Mouse (Mus musculus) midbrain, embryonic 16.5 days (tissue): ENCODE measurements around the gene Dscam. TPM values are rescaled to one million over a fixed set of nuclear protein-coding genes. Genes with fewer than 3 reads are reported as not detected.

Source experiments
- ATAC-seq: fragments of 200-750 bp; cut with Nextera tagmentation; 2 replicates; pipeline ENCODE4 v1.8.0; 2017; ENCODE audit warnings: moderate TSS enrichment
- H3K27ac ChIP-seq: fragments of 300-500 bp; sonication (generic); 2 replicates; pipeline ENCODE4 v1.5.1; 2014; ENCODE audit warnings: mild to moderate bottlenecking, low read length, mixed read lengths
- H3K27me3 ChIP-seq: fragments of 300-500 bp; sonication (generic); 2 replicates; pipeline ENCODE4 v1.6.1; 2014; ENCODE audit warnings: low read depth, low read length, mixed read lengths; ENCODE audit not compliant: control insufficient read depth, insufficient read depth
- H3K36me3 ChIP-seq: fragments of 300-500 bp; sonication (generic); 2 replicates; pipeline ENCODE4 v1.6.1; 2014; ENCODE audit warnings: mild to moderate bottlenecking, low read length, moderate library complexity, mixed read lengths; ENCODE audit not compliant: control insufficient read depth, insufficient read depth
- H3K4me1 ChIP-seq: fragments of 300-500 bp; sonication (generic); 2 replicates; pipeline ENCODE4 v1.6.1; 2014; ENCODE audit warnings: mild to moderate bottlenecking, low read length, mixed read lengths; ENCODE audit not compliant: control insufficient read depth, insufficient read depth
- H3K4me2 ChIP-seq: fragments of 300-500 bp; sonication (generic); 2 replicates; pipeline ENCODE4 v1.6.1; 2014; ENCODE audit warnings: mild to moderate bottlenecking, low read length, mixed read lengths
- H3K4me3 ChIP-seq: fragments of 300-500 bp; sonication (generic); 2 replicates; pipeline ENCODE4 v1.5.1; 2014; ENCODE audit warnings: low read depth, mild to moderate bottlenecking, low read length, moderate library complexity, mixed read lengths
- H3K9ac ChIP-seq: fragments of 300-500 bp; sonication (generic); 2 replicates; pipeline ENCODE4 v1.6.1; 2014; ENCODE audit warnings: low read depth, low read length, mixed read lengths
- H3K9me3 ChIP-seq: fragments of 300-500 bp; sonication (generic); replicated peaks from 2 replicates; pipeline ENCODE4 v1.6.1; 2014; ENCODE audit warnings: mild to moderate bottlenecking, low read length, mixed read lengths; ENCODE audit not compliant: control insufficient read depth, poor library complexity, severe bottlenecking
- WGBS: fragments of 180-500 bp; shearing (Covaris S2); extraction: QIAGEN DNeasy Blood & Tissue Kit; methylation state at CpG from one replicate; pipeline ENCODE4 v1.1.7; 2014; 5-methylcytosine and 5-hydroxymethylcytosine counted together
- polyA plus RNA-seq: library from polyadenylated mRNA; unstranded; fragments of >200 nt; fragmentation: Nextera tagmentation; extraction: Ambion mirVana; gene quantifications from 2 replicates; pipeline ENCODE4 v1.2.1, GENCODE M21; 2015

The Dscam gene
- polyA plus RNA-seq, 1 experiment from 2014 or later: 16.2 TPM

GRCm38 (mm10) chr16:96969643-96970042 is 200.9 kb downstream of the Dscam start:
- Histone ChIP-seq H3K27me3 (no peaks in the 10 kb centered on the region), H3K27ac (peak overlapping the region; percentile 89), H3K4me1 (peaks cover 42% of the 10 kb centered on the region), H3K9ac (no peak overlapping the region), H3K4me3 (no peak overlapping the region), H3K36me3 (no peaks in the 10 kb centered on the region), H3K9me3 (no peaks in the 10 kb centered on the region), H3K4me2 (no peak overlapping the region)
- WGBS: 61% methylated on average over 2 of the region's 2 CpGs
- ATAC-seq: peak; percentile 94

GRCm38 (mm10) chr16:96968885-96969480 is 201.6 kb downstream of the Dscam start:
- H3K9ac ChIP-seq: no peak overlapping the region
- peaks cover 37% of the 10 kb centered on the region for H3K4me1 ChIP-seq
- H3K4me3 ChIP-seq: no peak overlapping the region
- no peaks in the 10 kb centered on the region for H3K27me3 ChIP-seq
- no peaks in the 10 kb centered on the region for H3K36me3 ChIP-seq
- no peak for ATAC-seq
- H3K4me2 ChIP-seq: no peak overlapping the region
- H3K9me3 ChIP-seq: no peaks in the 10 kb centered on the region
- 48% methylated on average over 2 of the region's 2 CpGs for WGBS
- H3K27ac ChIP-seq: peak overlapping the region; percentile 89

- Histone ChIP-seq H3K36me3 (no peaks in the 10 kb centered on the region), H3K4me2 (no peak overlapping the region), H3K9me3 (no peaks in the 10 kb centered on the region), H3K27me3 (no peaks in the 10 kb centered on the region), H3K4me3 (no peak overlapping the region), H3K9ac (no peak overlapping the region), H3K27ac (no peak overlapping the region), H3K4me1 (no peaks in the 10 kb centered on the region; the same call in 1 of the 2 replicates)
- 91% methylated on average over 3 of the region's 3 CpGs for WGBS
- no peak for ATAC-seq
Measured at GRCm38 (mm10) chr16:96959695-96960094, 210.9 kb downstream of the Dscam start.

DNA sequence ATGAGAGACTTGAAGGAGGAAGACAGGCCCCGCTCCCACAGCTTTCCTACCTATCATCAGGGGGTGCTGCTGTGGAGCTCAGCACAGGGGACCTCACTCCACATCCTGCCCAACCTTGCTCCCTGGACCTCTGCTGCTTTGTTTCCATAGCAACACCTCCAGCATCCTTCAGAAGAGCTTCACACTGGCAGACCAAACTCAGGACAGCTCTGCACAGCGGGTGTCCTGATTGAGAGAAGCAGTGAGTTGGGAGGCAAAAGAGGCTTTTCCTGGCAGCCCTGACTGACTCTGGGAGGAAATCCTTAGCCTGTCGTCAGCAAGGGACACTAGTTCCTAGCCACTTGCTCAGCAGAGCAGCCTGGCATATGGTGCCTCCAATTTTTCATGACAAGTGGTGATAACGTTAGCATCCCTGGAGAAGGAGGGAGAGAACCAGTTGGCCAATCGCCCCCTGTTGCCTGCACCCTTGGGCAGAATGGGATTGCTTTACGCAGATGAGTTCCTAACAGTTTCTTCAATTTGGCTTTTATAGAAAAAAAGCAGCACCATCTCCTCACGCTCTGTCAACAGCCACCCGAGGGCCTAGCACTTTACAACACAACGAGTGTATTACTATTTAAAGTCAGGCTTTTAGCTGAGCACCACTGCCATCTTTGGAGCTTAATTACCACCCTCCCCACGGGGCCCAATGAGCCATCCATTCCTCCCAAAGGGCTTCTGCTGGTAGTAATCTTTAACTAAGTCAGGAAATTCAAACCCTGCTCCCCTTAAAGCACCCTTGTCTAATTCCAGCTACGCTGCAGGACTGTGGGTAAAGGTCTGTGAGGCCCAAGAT is 224.9 kb downstream of the Dscam start:
- Histone ChIP-seq H3K9me3 (no peaks in the 10 kb centered on the region), H3K36me3 (no peaks in the 10 kb centered on the region), H3K27me3 (no peaks in the 10 kb centered on the region), H3K27ac (peak overlapping the region; percentile 79), H3K9ac (no peak overlapping the region), H3K4me1 (peaks cover 22% of the 10 kb centered on the region), H3K4me2 (peak overlapping the region; percentile 15), H3K4me3 (no peak overlapping the region)
- ATAC-seq: peak; percentile 78
- 25% methylated on average over 11 of the region's 11 CpGs for WGBS

GRCm38 (mm10) chr16:96943648-96944047 is 226.9 kb downstream of the Dscam start:
- no peaks in the 10 kb centered on the region for H3K27me3 ChIP-seq
- no peaks in the 10 kb centered on the region for H3K9me3 ChIP-seq
- H3K4me1 ChIP-seq: peaks cover 25% of the 10 kb centered on the region
- H3K36me3 ChIP-seq: no peaks in the 10 kb centered on the region
- H3K4me3 ChIP-seq: no peak overlapping the region
- no peak overlapping the region for H3K27ac ChIP-seq
- no peak overlapping the region for H3K9ac ChIP-seq
- no peak for ATAC-seq
- WGBS: 88% methylated on average over 2 of the region's 2 CpGs
- no peak overlapping the region for H3K4me2 ChIP-seq

DNA sequence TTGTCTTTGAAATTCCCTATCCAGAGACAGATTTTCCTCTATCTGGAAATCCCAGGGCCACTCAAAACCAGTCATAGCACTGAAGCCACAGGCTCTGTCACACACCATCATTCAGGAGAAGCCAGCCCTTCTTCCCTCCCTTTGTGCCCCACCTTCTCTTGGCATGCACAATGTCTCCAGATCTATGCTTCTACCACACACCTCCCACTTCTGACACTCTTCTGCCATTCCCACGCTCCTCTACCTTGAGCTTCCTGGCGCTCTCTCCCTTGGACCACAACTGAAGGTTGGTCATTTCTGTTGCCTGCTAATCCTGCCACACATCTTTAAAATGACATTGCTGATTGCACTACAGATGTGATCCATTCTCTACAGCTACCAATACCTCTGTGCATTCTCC is 235.8 kb downstream of the Dscam start:
- H3K9ac ChIP-seq: no peak overlapping the region
- WGBS: 98% methylated on average over 2 of the region's 2 CpGs
- ATAC-seq: no peak
- no peak overlapping the region for H3K4me2 ChIP-seq
- peaks cover 1% of the 10 kb centered on the region; the same call in 1 of the 2 replicates for H3K4me1 ChIP-seq
- no peaks in the 10 kb centered on the region for H3K9me3 ChIP-seq
- H3K27ac ChIP-seq: no peak overlapping the region
- no peaks in the 10 kb centered on the region for H3K36me3 ChIP-seq
- H3K4me3 ChIP-seq: no peak overlapping the region
- no peaks in the 10 kb centered on the region for H3K27me3 ChIP-seq

- Histone ChIP-seq H3K4me3 (no peak overlapping the region), H3K4me2 (no peak overlapping the region), H3K9ac (no peak overlapping the region), H3K4me1 (peaks cover 5% of the 10 kb centered on the region), H3K27ac (no peak overlapping the region), H3K36me3 (no peaks in the 10 kb centered on the region), H3K9me3 (no peaks in the 10 kb centered on the region), H3K27me3 (no peaks in the 10 kb centered on the region)
- ATAC-seq: no peak
- 92% methylated on average over 6 of the region's 6 CpGs for WGBS
Measured at GRCm38 (mm10) chr16:96932211-96932610, 238.3 kb downstream of the Dscam start.

DNA sequence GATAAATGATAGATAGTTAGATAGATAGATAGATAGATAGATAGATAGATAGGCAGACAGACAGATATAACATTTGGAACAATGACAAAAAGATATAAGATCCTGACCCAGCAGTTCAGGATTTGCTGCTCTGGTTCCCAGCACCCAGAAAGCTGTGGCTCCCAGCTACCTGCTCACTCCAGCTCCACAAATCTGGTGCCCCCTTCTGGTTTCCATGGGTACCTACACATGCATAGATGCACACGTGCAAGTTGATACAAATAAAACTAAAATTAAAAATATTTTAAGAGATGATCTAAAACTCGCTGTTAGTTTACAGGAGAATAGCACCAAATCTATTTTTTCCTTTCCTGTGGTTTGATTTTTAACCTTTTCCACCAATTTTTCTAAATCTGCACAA is 238.8 kb downstream of the Dscam start:
- H3K9ac ChIP-seq: no peak overlapping the region
- H3K9me3 ChIP-seq: no peaks in the 10 kb centered on the region
- H3K4me3 ChIP-seq: no peak overlapping the region
- no peak for ATAC-seq
- H3K36me3 ChIP-seq: no peaks in the 10 kb centered on the region
- H3K27ac ChIP-seq: no peak overlapping the region
- WGBS: 81% methylated on average over 2 of the region's 2 CpGs
- no peaks in the 10 kb centered on the region for H3K27me3 ChIP-seq
- H3K4me1 ChIP-seq: peaks cover 9% of the 10 kb centered on the region
- H3K4me2 ChIP-seq: no peak overlapping the region

GRCm38 (mm10) chr16:96928011-96928410 is 242.5 kb downstream of the Dscam start:
- Histone ChIP-seq H3K27ac (peak overlapping the region; percentile 86), H3K4me2 (no peak overlapping the region), H3K4me3 (no peak overlapping the region), H3K9me3 (no peaks in the 10 kb centered on the region), H3K9ac (no peak overlapping the region), H3K36me3 (no peaks in the 10 kb centered on the region), H3K4me1 (peaks cover 9% of the 10 kb centered on the region), H3K27me3 (no peaks in the 10 kb centered on the region)
- WGBS: 97% methylated on average over 1 of the region's 1 CpGs
- no peak for ATAC-seq
